Mouse (Mus musculus) skeletal muscle tissue, adult 2 months (tissue): ENCODE measurements around the gene Ovol3.

Source experiments
- DNase-seq: peaks from one replicate; pipeline ENCODE4 v3.0.0-alpha.2; 2012; ENCODE audit warnings: low read depth, low spot score

Ovol3 gene

GRCm38 (mm10) chr7:30194101-30194831 is 41.3 kb downstream of the Ovol3 start:
- DNase-seq, result no peak

GRCm38 (mm10) chr7:30193581-30194100 is 41.9 kb downstream of the Ovol3 start:
- DNase-seq, result peak; percentile 60

GRCm38 (mm10) chr7:30193013-30193412 is 42.5 kb downstream of the Ovol3 start:
- no peak for DNase-seq

GRCm38 (mm10) chr7:30192088-30192487 is 43.4 kb downstream of the Ovol3 start:
- DNase-seq, result no peak

GRCm38 (mm10) chr7:30189116-30189491 is 46.4 kb downstream of the Ovol3 start:
- no peak for DNase-seq

- DNase-seq, result no peak
These were observed 47.0 kb downstream of the Ovol3 start for GRCm38 (mm10) chr7:30188344-30189115.

GRCm38 (mm10) chr7:30184641-30185348 is 50.7 kb downstream of the Ovol3 start:
- DNase-seq, result no peak

- DNase-seq, result peak; percentile 97
These were observed 51.6 kb downstream of the Ovol3 start, which contains the start of gene Cox7a1 for GRCm38 (mm10) chr7:30183879-30184289. Gene Cox7a1, plus strand, starts transcription at chr7:30184144.
